Mouse (Mus musculus) layer of hippocampus, adult 2 months (tissue): ENCODE measurements around the gene Dnajc5. TPM values are rescaled to one million over a fixed set of nuclear protein-coding genes. Genes with fewer than 3 reads are reported as not detected.
A peak's percentile ranks its signal among the peaks of the same experiment; 100 is the strongest.

Experiments used
- DNase-seq, 2 experiments: peaks; one replicate each; pipeline ENCODE4 v3.0.0; 2022; ENCODE audit warnings: low spot score in 2 of 2
- H3K27ac ChIP-seq: fragments of 200-600 bp; 2 replicates; pipeline ENCODE4 v1.8.1; 2022
- H3K4me3 ChIP-seq: fragments of 200-600 bp; 2 replicates; pipeline ENCODE4 v1.8.1; 2022; ENCODE audit warnings: mild to moderate bottlenecking
- CTCF ChIP-seq: fragments of 200-600 bp; conservative IDR thresholded peaks from 2 replicates; pipeline ENCODE4 v1.8.1; 2022; ENCODE audit warnings: antibody characterized with exemption, mild to moderate bottlenecking, moderate library complexity
- total RNA-seq, 2 experiments: library from RNA; stranded (reverse); gene quantifications; 2 replicates each; pipeline ENCODE4 v1.2.3; 2021

The Dnajc5 gene
- total RNA-seq, 2 experiments from 2014 or later, result 259 to 279 TPM

DNA sequence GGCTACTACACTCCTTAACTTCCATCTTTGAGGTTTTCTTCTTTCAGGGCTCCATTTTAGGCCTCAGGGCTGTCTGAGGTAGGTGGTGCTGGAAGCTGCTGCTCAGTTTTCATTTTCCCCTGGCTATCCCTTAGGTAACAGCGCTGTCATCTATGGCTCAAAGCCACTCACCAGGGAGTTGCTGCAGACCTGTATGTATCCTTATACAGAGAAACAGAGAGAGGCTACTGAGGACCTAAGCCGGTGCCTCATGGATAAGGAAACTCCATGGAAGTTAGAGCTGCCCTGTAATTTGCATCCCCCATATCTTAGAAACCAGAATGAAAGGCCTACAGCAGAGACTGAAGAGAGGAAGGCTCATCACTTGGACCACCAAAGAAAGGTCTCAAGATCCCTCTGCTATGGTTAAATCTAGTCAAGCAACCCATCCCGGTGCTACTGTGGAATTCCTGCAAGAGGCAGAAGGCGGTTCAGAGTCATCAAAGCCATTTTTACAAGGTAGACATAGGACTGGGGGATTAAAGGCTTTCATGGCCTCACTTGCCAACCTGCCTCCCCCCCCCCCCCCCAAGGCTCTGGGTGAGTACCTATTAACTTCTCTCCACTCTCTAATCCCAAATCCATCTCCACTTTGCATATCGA lies 60.0 kb downstream of the Dnajc5 start:
- TF ChIP-seq CTCF, result no peak
- peak overlapping the region; percentile 84 for H3K4me3 ChIP-seq
- DNase-seq, result peak in 1 of 2 experiments; percentile 9
- H3K27ac ChIP-seq, result peak overlapping the region; percentile 92

DNA sequence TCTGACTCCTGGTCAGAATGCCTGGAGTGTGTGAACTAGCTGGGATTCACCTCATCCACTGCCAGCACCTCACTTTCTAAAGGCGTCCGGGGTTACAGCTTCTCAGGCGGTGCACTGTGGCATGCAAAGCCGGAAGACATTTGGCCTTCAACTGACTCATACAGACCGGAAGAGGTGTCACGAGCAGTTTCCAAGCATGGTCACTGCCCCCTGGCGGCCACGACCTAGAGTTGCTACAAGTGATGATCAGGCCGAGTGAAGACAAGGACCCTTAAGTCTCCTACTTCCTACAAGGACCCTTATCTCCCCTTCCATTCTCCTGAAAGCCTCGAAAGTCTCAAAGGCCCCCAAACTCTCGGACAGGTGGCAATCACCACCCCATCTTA lies 60.7 kb downstream of the Dnajc5 start:
- Histone ChIP-seq H3K27ac (peak overlapping the region; percentile 92), H3K4me3 (peak overlapping the region; percentile 84)
- peak; percentile 72 to 77 for DNase-seq
- peak; percentile 90 for TF ChIP-seq CTCF

DNA sequence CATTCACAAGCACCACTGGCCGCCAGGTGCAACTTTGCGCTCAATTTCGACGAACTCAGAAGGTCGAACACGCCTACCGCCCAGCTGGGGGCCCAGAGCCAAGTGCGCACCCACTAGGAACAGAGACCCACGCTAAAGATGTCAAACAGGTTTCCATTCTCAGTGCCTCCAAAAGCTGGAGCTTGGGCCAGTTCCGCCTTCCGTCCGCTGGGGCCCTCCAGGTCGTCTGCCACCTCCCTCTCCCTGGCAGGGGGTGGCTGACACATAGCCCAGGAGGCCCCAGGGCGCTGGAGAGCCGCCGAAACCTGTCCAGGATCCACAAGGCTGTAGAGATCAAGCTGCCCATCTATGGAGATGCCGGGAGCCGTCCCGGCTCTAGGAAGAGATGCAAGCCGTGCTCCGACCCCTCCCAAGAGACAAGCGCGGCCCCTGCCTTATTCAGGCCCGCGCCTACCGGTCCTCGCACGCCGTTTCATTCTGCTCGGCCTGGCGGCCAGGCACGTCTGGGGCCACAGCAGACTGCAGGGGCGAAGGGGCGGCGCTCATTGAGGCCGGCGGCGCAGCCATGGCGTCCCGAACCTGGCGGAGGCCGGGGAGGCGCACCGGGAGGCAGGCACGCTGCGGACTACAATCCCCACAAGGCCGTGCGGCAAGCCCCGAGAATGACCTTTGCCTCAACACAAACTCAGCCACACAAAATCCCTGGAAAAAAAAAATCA lies 61.3 kb downstream of the Dnajc5 start:
- peak overlapping the region; percentile 84 for H3K4me3 ChIP-seq
- peak; percentile 84 to 85 for DNase-seq
- peak; percentile 53 for TF ChIP-seq CTCF
- H3K27ac ChIP-seq, result peak overlapping the region; percentile 92

DNA sequence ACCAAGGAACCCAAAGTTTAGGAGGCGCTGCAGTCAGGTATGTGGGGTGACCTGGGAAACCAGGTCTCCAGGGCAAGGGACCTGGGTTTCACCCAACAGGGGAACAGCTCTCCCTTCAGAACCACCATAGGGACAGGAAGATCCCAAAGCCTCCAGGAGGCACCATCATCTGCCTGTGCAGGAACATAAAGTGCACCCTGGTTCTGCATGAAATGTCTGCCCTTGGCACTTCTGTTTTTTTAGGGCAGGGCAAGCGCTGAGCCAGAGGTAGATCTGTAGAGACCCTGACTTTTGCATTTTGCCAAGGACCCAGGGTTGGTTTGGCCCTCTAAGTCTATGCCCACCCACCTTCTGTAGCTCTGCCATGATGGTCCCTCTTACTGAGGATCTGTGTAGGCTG lies 62.1 kb downstream of the Dnajc5 start:
- H3K4me3 ChIP-seq, result no peak overlapping the region; the same call in 1 of the 2 replicates
- peak in 1 of 2 experiments; percentile 20 for DNase-seq
- H3K27ac ChIP-seq, result peak overlapping the region; percentile 92
- no peak for TF ChIP-seq CTCF

DNA sequence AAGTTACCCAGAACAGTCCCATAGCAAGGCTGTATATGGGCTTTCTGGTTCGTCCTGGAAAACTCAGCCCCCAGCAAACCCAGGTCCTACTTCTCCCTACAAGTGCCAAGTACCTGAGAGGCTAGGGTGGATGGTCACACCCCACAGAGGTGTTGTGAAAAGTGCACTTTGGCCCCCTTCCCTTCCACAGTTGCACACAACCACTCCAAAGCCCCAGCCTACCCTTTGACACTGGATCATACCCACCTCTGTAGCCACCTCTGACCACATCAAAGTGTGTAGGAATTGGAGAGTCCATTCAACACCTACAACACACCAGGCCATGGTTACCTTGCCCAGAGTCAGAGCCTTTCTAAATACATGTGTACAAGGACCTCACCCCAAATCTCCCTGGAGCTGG lies 62.7 kb downstream of the Dnajc5 start:
- no peak for TF ChIP-seq CTCF
- no peak overlapping the region for H3K4me3 ChIP-seq
- peak in 1 of 2 experiments; percentile 7 for DNase-seq
- H3K27ac ChIP-seq, result no peak overlapping the region

DNA sequence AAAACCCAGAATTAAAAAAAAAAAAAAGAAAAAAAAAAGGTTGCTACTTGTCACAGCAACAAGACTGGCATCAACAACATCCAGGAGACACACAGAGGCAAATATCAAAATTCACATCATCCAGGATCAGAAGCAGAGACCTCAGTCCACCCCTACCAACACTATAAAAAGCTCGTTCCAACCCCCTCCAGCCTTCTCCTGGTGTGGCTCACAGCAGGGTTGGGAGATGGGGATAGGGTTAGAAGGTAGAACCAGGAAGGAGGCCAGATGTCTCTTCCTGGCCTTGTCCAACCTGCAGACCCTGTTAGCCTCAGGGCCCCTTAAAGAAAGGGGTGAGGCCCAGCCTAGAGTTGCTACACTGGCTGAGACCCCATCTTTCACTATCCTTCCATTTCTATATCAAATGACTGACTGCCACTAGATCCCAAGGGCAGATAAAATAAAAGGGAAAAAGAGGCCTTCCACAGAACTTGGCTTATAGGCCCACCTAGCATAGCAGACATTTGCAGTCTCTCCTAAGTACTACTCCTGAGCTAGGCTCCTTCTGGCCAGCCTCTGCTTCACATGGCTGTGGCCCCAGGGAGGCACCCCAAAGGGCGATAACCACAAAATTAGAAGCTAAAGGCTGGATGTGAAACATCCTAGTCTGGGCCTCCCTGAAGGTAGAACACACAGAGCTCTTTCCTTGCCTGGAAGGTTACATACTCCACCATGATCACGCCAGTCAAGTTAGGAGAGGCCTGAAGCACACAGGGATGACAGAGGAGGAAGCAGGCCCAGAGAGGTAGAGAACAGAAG lies 63.4 kb downstream of the Dnajc5 start:
- TF ChIP-seq CTCF, result no peak
- Histone ChIP-seq H3K27ac (no peak overlapping the region), H3K4me3 (no peak overlapping the region)
- DNase-seq, result peak in 1 of 2 experiments; percentile 9

DNA sequence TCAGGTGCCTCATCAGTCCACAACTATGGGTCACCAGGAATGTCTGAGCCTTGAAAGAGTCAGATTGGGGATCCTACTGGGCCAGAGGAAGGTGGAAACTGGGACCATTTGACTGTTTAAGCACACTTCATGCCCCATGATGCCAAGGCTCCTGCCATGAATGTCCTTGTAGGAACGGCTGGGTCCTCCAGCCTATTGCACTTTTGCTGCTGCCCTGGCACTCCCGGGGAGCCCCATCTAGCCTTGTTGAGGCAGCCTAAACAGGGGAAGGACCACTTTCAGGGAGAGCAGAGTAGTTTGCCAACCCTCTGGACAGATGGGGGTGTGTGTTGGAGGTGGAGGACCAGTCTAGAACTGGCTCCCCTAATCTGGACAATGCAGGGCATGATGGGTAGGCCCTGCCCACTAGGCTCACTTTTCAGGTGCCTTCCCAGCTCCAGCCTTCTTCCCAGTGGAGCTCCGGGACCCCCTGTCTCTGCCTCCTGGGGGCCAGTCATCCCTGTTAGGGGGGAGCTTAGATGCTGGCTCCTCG lies 64.2 kb downstream of the Dnajc5 start, which contains the start of gene Uckl1:
TSS of gene Uckl1 (minus strand) at position 482 of the 532 bp plus-strand sequence.
- Histone ChIP-seq H3K4me3 (no peak within 1 kb of the TSS), H3K27ac (no peak within 1 kb of the TSS)
- TF ChIP-seq CTCF, result no peak
- DNase-seq, result no peak

DNA sequence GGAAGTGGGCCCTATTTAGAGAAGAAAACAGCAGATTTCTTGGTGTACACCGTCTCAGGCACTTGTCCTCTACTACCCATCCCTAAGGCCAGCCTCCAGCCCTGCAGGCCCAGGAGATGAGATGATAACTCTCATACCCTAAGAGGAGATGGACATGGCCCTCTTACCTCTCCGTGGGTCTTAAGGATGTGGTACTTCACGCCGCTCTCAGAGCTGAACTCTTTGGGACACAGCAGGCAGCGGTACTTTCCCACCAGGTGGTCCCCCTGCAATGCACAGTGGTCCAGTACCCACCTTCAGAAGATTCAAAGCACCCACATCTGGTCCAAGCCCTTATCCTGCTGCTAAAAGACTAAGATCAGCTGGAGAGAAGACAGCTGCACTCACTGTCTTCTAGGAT lies 65.2 kb downstream of the Dnajc5 start:
- H3K4me3 ChIP-seq, result no peak overlapping the region
- TF ChIP-seq CTCF, result no peak
- no peak for DNase-seq
- no peak overlapping the region for H3K27ac ChIP-seq

DNA sequence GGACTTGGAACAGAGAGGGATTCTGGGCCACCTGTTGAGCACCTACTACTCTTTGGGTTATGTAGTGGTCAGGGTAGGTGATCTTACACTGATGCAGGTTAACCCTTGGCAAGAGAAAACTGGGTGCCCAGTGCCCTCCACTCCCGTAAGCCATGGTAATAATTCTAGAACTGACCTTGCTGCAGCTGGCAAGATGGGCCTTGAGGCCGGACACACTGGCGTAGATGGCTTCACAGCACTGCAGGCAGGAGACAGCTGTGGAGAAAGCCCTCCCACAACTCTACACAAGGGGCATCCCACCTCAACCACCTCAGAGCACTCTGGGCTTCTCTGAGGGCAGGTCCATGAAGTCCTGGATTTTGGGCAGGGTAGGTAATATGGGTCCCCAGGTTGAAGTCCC lies 65.8 kb downstream of the Dnajc5 start:
- Histone ChIP-seq H3K27ac (no peak overlapping the region), H3K4me3 (no peak overlapping the region)
- no peak for TF ChIP-seq CTCF
- DNase-seq, result no peak

DNA sequence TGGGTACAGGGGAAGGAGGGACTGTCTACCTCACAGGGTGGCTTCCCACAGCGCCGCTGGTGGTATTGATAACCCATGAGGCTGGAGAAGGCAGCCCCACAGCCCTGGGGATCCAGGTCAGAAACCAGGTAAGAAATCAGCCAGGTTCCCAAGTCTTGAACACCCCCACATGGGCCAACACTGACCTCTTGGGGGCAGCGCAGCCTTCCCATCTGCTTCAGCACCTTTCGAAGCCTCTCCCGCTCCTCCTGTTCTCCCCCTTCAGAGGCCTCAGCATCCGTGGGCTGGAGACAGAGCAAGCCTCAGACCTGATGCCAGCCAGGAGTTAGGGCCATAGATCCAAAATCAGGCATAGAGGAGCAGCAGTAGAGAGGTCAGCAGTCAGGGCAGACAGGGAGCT lies 67.5 kb downstream of the Dnajc5 start:
- no peak for DNase-seq
- Histone ChIP-seq H3K27ac (peak overlapping the region; percentile 18; the same call in 1 of the 2 replicates), H3K4me3 (no peak overlapping the region)
- no peak for TF ChIP-seq CTCF

DNA sequence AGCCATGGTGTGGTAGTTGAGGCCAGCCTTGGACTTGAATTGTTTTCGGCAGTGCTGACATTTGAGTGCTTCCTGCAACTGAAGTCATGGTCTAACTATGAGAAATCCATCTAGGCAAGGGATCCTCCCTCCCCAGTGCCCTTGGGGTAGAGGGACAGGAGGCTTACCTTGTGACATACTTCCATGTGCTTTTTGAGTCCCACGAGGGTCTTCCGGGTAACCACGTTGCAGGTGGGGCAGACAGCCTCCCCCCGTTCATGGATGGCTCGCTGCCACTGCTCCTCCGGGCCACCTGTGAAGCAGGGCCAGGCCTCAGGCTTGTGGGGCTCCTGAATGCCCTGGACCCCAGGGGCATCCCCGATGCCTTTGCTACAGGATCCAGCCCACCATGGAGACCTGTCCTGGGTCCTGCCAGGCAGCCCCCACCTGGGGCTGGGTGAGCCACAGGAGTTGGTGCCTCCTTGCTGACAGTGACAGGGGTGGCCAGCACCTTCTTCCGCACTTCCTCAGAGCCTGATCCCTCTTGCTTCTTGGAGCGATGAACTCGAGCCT lies 68.0 kb downstream of the Dnajc5 start:
- Histone ChIP-seq H3K4me3 (no peak overlapping the region), H3K27ac (peak overlapping the region; percentile 18; the same call in 1 of the 2 replicates)
- TF ChIP-seq CTCF, result no peak
- DNase-seq, result no peak

DNA sequence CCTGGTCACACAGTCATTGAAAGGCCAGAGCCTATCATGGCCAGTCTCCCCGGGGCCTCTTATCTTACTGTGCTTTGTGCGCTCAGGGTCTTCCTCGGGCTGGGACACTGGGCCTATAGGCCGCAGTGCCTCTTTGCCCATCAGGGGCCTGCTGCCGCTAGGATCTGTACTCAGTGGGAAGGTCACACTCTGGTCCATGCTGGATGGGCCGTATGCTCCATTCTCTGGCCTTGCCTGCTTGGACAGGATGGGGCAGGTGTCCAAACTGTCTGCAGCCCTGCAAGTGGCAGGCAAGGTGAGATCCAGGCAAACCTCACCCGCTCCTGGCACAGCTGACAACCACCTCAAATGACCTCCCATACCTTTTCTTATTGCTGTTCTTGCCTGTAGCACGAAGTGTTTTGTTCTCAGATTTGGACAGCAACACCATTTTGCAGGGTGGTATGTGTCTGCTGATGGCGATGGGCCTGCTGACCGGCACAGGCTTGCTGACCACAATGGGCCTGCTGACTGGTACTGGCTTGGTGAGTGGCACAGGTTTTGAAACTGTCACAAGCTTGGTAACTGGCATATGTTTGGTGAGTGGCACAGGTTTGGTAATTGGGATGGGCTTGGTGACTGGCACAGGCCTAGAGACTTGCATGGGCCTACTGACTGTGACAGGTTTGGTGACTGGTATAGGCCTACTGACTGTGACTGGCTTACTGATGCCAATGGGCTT lies 68.9 kb downstream of the Dnajc5 start:
- Histone ChIP-seq H3K4me3 (no peak overlapping the region), H3K27ac (no peak overlapping the region)
- no peak for DNase-seq
- TF ChIP-seq CTCF, result no peak
